Mouse (Mus musculus) retina, postnatal 1 day (tissue): Measurements from ENCODE around the gene Npr1.
A peak's percentile ranks its signal among the peaks of the same experiment; 100 is the strongest.

ENCODE experiments used
- DNase-seq: peaks from one replicate; pipeline ENCODE4 v3.0.0-alpha.2; 2012

The Npr1 gene

DNA sequence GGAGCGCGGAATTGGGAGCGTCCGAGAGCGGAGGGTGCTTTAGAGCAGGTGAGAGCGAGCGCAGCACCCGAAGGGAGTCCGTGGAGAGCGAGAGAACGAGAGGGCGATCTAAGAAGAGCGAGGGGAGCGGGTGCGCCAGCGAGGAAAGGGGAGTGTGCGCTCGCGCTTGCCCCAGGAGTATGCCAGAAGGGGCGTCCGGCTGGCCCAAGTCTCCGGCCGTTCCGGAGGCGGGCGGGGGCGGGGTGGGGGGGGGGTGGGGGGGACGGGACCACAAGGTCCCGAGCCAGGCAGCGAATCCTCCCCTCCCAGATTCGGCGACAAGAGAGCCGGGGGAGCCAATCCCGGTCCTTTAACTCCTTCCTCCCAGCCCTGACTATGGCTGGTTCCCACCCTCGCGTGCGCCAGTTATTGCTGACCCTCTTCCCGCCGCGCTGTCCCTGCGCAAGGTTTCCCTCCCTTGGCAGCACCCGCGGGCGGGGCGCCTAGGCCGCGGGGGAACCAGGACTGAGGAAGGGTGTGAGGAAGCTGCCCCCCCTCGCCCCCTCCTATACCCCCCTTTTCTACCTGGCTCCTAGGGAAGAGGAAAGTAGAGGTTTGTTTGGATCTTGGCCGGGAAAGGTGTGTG, at the start of gene Npr1:
Npr1 (minus strand) TSS at position 181 of the 625 bp plus-strand sequence.
- peak; percentile 61 for DNase-seq

DNA sequence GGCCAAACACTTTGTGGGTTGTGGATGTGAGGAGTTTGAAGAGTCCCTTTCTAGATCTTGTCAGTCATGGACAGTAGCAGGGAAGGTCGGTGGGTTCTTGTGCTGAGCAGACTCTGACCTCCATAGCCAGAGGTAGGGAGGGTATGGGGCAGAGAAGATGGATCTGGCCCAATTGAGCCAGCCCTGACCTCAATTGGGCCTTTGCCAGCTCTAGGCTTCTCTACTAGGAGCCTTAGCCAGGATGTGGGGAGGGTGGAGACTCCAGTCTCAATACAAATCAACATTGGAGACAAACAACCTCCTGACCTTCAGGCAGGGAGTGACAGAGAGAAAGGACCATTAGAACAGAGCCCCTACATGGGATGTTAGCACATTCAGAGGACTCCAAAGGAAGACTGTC, 49.6 kb upstream of the Npr1 start:
- DNase-seq: no peak

DNA sequence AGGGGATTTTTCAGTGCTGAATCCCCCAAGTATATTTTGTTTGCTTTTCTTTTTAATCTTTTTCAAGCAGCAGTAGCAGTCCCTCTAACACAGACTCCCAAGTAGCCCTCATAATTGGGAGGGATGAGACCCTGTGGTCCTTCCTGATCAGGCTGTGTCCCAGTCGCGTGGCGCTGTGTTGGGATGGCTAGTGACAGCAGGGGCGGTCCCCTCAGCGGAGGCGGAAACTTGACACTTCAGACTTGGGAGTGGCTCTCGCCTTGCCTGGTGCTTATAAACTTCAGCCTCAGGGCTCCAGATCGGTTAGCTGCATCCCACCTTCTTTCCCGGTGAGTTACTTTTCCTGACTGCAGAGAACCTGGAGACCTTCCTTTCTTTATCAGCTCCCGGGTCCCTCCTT, 49.0 kb upstream of the Npr1 start:
- DNase-seq: peak; percentile 68

DNA sequence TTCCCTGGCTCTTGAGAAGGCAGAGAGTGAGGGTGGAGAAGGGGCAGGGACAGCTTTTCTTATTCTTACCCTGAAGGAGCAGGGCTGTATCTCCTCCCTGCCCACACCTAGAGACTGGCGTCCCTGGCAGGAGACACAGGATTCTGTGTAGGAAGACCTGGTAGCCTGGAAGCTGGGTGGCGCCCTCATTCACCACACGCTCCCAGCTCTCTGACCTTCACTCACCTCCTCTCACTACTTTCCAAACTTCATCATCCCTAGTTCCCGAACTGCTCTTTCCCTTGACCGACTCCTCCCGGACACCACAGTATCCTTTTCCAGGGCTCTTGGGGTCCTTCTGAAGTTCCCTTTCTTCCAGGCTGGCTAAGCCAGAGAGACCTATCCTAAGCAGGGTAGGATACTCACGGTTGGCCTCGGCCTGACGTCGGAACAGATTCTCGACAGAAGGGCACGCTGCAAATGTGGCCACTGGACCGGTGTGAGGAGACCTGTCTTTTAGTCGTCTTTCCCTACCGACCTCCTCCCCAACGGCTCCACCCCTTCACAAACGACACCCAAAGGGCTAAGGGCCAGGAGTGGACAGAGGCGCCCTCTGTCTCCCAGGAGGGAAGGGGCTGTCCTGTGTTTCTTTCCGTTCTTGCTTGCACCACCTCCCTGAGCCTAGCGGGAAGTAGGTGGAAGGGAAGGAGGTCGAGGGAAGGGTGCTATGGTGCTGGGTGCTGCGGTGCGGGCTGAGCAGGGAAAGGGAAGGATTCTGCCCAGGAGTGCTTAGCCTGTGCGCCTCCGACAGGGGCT, 48.3 kb upstream of the Npr1 start, which contains the start of the genes S100a1 and S100a13:
S100a1 (minus strand) TSS at position 597 of the 795 bp plus-strand sequence.
S100a13 (plus strand) TSS at position 640 of the 795 bp plus-strand sequence.
- DNase-seq: peak; percentile 72

DNA sequence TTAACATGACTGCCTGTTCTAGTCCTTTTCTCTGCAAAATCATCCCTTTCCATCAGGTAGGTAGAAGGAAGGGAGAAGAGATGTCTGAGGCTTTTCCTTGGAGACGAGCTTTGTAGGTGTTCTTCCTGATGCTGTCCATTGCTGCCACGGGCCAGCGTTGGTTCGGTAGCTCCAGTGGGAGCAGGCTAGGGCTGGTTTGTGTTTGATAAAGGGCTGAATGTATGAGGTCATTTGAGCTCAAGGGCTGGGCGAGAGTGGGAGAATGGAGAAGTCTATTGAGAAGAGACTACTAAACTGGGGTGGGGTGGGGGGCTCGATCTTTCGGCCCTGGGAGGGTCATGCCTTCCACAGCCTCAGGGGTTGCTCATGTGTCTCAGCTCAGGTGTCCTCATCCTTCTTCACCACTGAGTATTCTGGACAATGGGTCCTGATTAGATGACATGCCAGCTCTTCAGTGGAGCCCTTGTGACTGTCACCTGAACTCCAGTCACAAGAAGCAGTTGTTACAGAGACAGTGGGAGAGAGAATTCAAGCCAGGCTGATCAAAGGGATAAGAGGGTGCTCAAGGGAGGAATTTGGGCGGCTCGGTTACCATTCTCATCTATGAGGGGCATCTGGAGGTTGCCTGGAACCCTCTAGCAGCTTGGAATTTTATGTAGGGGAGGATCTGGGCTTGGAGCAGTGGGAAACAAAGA, 47.4 kb upstream of the Npr1 start:
- DNase-seq: no peak

DNA sequence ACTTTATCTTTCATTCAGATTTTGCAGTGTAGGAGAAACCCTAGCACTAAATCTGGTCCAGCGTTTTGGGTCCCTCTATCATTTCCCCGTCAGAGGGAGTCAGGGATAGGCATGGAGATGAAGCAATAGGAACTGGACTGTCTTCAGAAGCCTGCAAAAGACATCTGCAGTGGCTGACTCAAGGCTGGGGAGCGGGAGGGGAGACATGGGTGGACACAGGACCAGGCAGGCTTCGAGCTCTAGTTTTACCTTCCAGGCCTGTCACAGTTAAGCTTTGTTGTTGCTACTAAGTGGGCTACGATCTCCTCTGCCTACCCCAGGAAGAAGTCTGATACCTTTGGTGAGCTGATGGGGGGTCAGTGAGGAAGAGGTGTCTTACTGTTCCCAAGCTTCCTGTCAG, 46.6 kb upstream of the Npr1 start:
- DNase-seq: no peak

DNA sequence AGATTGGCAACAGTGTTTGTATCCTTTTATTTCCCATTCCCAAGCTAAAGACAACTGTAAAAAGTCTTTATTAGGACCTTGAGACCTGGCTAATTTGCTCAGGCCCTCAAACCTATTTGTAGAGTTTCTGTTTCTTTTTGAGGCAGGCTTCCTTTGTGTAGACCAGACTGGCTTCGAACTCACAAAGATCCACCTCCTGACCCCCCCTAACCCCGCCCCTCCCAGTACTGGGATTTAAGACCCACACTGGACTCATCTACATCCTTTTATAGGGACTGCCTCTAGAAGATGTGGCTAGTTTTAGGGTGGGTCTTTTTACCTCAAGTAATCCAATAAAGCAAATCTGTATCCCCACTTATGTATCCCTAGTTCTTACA, 44.1 kb upstream of the Npr1 start:
- no peak for DNase-seq

DNA sequence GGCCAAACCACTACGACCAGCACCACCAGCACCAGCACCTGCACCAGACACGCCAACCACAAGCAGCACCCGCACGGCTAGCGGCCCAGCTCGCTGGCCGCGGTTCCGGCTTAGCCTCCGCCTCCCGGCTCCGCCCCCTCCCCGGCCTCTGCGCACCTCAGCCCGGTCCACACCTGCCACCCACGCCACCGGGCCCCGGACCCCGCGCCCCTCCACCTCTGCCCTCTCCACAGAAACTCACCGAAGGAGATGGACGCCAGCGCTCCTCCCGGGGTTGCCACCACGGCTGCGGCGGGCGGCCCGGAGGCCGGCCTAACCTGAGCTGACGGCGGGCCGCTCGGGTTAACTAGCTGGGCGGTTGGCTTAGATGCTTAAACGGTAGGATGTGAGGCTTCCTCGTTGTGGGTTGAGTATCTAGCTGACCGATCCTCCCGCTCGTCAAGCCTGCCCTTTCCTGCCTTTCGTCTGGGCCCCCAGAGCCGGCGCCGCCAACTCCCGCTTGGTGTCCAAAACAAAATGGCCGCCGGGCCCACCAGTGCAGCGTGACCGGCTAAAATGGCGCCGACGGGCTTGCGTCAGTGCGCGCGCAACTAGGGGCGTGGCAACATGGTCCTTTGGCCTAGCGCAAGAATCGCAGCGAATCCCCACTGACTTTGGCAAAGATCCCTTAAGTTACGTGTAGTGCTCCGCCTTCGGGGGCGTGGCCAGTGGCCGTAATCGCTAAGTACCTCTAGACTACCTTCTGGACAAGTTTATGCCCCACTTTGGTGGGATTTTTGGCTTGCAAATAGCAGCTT, 43.5 kb upstream of the Npr1 start, which contains the start of gene Chtop:
Chtop (minus strand) TSS at position 549 of the 797 bp plus-strand sequence.
- peak; percentile 99 for DNase-seq

DNA sequence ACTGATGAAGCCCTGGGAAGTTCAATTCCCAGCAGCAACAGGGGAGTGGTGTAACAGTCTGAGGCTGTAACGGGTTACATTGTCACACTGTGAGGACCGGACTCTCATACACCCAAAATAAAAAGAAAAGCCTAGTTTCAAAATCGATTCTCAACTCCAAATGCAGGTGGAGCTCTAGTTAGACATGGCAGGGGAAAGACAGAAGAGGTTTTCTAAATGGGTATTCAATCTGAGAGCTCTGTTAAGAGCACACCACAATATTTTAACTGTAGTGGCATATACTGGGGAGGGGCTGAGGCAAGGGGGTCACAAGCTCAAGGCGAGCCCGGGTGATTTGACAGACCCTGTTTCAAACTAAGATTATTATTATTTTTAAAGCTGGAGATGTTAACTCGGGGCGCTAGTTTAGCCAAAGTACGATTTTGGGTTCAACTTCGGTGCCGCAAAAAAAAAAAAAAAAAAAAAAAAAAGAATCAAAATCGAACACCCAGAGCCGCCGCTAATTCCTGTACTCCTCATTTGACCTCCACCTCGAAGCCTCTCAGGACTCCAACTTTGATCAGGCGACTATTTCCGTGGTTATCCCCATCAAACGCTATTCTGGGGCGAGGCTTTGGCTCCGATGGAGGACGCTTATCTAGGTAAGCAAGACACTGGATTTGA, 42.8 kb upstream of the Npr1 start:
- DNase-seq: no peak

DNA sequence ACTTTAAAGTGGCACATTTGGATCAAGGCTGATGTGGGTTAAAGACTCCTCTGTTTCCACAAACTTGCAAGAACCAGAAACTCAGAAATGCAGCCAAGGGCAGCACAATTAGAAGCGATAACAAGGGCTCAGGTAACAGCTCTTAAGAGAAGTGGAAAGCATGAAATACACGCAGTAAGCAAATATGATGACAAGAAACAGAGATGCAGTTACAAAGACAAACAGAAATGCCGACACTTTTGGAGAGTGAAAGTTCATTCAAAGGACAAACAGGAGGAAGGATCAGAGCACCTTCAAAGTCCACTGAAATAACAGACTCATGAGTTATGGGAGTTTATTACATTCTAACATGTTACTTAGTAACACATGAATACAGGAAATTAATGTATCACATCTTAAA, 40.7 kb upstream of the Npr1 start:
- DNase-seq: no peak

DNA sequence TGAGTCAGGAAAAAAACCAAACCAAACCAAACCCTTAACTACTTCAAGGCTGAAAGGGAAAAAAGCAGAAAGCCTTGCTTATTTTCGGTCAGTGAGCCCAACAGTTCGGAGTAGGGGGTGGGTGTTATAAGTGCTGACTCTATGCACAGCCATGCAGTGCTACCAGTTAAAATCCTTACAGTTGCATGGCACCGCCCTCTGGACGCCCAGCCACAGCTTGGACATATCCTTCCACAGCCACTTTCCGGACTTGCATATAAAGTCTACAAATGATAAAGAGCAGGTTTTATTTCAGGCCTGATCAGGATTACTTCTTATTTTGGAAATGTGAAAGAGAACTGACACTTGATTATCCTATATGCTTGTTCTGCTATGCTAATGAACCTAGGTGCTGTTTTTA, 39.5 kb upstream of the Npr1 start:
- no peak for DNase-seq

DNA sequence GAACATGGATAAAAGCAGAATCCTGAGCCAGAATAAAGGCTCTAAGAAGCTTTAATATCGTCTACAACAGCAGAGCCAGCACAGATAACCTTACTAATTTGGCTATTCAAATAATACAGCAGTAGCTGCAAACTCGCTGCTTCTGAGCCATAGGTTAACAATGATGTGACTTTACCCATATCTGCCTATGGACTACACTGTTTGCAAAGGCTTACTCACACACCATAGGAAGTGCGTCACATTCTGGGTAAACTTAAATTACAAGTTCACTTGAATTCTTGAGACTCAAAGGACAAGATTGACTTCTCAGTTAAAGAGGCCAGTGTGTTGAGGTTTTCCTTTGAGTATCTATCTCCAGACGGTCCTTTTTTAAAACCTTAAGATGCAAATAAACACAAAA, 37.8 kb upstream of the Npr1 start:
- no peak for DNase-seq

DNA sequence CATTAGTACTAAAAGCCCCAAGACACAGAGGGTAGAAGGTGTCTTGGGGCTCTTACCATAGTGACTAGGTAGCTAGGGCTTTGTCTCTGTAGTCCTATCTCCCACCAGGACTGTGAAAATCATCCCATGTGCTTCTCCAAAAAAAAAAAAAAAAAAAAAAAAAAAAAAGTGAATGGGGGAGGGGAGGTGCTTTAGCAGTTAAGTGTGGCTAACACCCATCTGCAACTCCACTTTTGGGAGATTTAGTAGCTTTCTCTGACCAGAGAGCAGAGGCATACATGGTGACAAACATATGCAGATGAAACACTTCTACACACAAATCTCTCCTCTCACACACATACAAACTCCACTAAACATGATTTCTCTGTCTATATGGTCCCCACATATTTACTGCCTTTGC, 31.9 kb upstream of the Npr1 start:
- no peak for DNase-seq

DNA sequence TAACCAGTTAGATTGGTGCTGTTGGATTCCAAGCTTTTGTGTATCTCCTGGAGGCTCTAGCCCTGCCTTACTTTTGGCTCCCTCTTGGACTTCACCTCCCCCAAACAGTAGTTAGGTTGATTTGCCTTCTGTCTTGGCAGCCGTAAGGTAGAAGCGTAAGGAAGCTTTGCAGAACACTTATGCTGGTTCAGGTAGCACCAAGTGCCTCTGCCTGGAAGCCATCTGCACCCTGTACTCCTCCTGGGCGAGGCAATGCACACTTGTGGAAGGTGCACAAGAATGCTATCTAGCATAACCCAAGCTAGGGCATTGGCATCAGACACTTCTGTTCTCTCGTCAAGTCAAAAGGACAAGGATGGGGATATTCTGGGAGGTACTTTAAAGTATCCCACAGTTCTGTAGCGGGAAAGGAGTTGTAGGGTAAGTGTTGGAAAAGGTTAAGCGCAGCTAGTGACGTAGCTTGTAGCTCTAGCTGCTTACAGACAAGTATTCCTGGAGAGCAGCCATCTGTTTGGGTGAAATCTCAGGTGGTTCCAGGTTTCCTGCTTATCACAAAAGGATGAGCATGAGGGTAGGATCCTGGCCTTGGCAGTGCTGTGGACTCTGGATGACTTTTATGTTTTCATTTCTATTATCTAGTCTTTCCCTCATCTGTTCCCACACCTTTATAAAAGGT, 30.3 kb upstream of the Npr1 start:
- DNase-seq: no peak

DNA sequence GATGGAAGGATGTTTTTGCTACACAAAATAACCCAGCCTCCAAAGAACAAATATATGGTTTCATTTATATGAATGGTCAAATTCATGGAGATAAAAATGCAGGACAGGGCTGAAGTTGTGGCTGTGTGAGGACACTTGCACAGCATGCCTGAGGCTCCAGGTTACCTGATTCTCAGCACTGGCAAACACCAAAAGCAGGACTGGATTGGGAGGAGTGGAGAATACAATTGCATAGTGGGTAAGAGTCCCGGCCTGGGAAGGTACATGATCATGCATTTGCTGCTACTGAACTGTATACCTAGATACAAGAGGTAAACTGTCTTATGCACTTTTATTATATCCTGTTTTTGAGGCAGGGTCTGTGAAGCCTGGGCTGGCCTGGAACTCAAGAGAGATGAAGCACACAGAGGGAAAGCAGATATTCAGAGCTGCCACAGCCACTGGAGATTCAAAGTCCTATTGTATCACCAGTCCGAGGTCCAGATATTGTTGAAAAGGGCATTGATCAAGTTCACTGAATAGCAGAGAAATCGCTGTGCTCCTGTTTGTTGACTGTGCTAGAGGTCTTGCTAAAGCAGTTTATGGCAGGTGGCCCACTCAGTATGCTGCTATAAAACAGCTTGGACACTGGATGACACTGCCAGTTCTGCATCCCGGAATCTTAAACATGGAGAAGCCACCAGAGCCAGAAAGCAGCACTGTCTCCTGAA, 28.3 kb upstream of the Npr1 start:
- DNase-seq: peak; percentile 48

DNA sequence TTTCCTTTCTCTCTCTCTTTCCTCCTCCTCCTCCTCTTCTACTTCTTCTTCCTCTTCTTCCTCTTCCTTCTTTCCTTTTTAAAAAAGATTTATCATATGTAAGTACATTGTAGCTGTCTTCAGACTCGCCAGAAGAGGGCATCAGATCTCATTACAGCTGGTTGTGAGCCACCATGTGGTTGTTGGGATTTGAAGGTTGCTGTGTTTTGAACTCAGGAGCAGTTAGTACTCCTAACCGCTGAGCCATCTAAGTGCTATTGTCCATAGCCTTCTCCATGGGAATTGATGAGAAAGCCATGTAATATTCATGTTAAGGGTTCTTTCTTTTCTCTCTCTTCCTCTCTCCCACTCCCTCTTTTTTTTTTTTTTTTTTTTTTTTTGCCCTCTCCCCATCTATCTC, 25.7 kb upstream of the Npr1 start:
- DNase-seq: peak; percentile 53

DNA sequence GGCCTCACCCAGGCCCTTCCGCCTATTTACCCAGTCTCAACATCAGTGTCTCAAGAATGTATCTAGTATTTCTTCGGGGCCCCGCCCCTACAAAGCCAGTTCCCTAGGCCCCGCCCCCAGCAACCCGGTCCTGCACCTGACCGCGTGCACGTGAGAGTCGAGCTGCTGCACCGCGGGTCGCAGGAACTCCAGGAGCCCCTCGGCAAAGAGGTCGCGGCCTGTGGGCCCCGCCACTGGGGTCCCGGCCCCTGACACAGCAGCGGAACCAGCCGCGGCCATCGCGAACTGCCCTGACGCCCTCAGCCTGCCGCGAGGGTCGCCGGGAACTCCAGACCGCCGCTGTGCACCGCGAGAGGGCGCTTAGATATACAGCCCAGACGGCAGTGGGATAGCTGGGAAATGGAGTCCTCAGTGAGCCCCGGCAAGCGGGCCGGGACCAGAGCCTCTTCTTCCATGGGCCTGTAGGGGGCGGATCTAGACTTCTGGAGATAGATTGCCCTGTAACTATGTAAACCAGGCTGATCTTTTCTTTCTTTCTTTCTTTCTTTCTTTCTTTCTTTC, 25.1 kb upstream of the Npr1 start, which contains the start of gene Snapin:
Snapin (minus strand) TSS at position 338 of the 561 bp plus-strand sequence.
- DNase-seq: peak; percentile 97

DNA sequence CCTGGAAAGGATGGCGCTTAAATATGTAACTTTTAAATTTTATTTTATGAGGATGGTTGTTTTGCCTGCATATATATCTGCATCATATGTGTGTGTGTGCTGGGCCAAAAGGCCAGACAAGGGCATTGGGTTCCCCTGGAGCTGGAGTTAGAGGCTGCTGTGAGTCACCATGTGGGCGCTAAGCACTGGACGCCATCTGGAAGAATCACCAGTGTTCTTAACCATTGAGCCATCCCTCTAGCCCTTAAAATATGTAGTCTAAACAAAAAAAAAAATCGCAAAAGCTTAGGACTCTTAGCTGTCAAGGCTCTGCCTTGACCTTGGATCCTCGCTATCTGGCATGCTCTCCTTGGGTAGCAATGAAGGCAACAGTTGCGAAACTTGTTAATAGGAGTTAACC, 22.9 kb upstream of the Npr1 start:
- no peak for DNase-seq

DNA sequence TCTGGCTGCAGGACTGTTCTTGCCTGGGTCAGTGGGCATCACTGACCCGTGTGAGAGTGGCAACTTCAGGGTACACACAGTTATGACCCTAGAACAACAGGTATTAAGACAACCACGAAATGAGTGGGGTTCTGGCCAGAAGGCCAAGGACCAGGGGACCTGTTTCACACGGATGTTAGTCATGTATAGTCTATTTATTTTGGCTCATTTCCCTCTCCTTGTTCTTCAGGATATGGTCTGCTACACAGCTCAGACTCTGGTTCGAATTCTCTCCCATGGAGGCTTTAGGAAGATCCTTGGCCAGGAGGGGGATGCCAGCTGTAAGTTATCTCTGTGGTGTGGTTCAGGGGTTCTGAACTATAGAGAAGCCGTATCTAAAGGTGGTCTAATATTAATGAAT, 21.3 kb upstream of the Npr1 start:
- DNase-seq: no peak

DNA sequence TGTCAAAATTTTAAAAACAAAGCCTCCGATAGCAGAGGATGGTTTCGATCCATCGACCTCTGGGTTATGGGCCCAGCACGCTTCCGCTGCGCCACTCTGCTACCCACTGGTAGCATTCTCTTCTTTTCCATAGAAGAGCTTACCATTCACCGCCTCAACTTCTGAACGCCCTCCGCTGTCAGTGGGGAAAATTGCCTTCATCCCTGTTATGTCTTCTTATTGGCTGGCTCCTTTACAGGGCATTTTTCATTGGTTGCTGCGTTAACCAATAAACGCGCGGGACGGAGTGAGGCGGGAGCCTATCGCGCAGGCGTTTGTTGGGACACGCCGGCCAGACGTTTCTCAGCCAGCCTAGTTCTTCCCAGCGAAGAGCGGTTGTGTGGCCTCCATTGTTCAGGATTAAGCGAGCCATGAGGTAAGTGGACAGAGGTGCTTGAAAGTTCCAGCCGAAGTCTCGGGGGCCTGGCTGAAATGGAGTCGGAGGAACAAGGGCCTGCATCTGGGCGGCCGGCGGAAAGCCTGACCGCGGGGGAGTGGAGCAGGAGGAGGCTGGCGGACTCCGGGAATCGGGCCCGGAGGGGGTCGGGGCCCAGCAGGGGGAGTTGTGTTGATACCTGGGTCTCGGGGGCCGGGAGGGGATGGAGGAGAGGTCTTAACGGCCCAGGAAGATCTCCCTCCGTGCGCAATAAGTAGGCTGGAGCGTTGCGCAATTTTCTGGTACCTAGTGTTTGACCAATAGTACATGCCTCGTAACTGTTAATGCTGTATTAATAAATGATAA, 10.4 kb upstream of the Npr1 start, which contains the start of gene Ilf2:
Ilf2 (plus strand) TSS at position 296 of the 781 bp plus-strand sequence.
- peak; percentile 100 for DNase-seq
